Mouse (Mus musculus) midbrain, embryonic 12.5 days (tissue): ENCODE results near the gene Pi4k2a. TPM values are rescaled to one million over a fixed set of nuclear protein-coding genes. Genes with fewer than 3 reads are reported as not detected.

Experiments used
- polyA plus RNA-seq: library from polyadenylated mRNA; unstranded; fragments of >200 nt; fragmentation: Nextera tagmentation; extraction: Ambion mirVana; gene quantifications from 2 replicates; pipeline ENCODE4 v1.2.1, GENCODE M21; 2016

Pi4k2a gene
- polyA plus RNA-seq, 1 experiment from 2014 or later = 36.2 TPM

Other genes with a start within 250 kb of the Pi4k2a start
- 15.1 and 15.8 TPM in 2 replicates for gene Frat2, start 242.3 kb upstream of the Pi4k2a start, polyA plus RNA-seq
- gene Rrp12, start 194.3 kb upstream of the Pi4k2a start, polyA plus RNA-seq = 22.8 and 22.9 TPM in 2 replicates
- 514 and 531 TPM in 2 replicates for gene Pgam1, start 178.5 kb upstream of the Pi4k2a start, polyA plus RNA-seq
- 73.1 and 76.8 TPM in 2 replicates for gene Exosc1, start 157.0 kb upstream of the Pi4k2a start, polyA plus RNA-seq
- gene Zdhhc16, start 157.0 kb upstream of the Pi4k2a start, polyA plus RNA-seq = 79.9 and 82.6 TPM in 2 replicates
- gene Mms19, start 109.3 kb upstream of the Pi4k2a start, polyA plus RNA-seq = 35.5 and 37.8 TPM in 2 replicates
- 11.2 and 12.0 TPM in 2 replicates for gene Ubtd1, start 108.7 kb upstream of the Pi4k2a start, polyA plus RNA-seq
- not detected in 2 replicates for gene Ankrd2, start 54.5 kb upstream of the Pi4k2a start, polyA plus RNA-seq
- 0.98 and 1.3 TPM in 2 replicates for gene Hoga1, start 44.9 kb upstream of the Pi4k2a start, polyA plus RNA-seq
- not detected in 2 replicates for gene 4933411K16Rik, start 38.2 kb upstream of the Pi4k2a start, polyA plus RNA-seq
- 73.5 and 80.5 TPM in 2 replicates for gene Morn4, start 4.1 kb upstream of the Pi4k2a start, polyA plus RNA-seq
- 9.1 TPM in 2 replicates for gene Avpi1, start 38.6 kb downstream of the Pi4k2a start, polyA plus RNA-seq
- gene Marveld1, start 56.9 kb downstream of the Pi4k2a start, polyA plus RNA-seq = 4.2 and 4.8 TPM in 2 replicates
- gene Zfyve27, start 73.5 kb downstream of the Pi4k2a start, polyA plus RNA-seq = 53.3 and 55.5 TPM in 2 replicates
- not detected in 2 replicates for gene Sfrp5, start 111.8 kb downstream of the Pi4k2a start, polyA plus RNA-seq
- gene Golga7b, start 157.1 kb downstream of the Pi4k2a start, polyA plus RNA-seq = 7.7 and 8.8 TPM in 2 replicates